Mouse (Mus musculus): ENCODE measurements around the gene Prl3b1. TPM values are rescaled to one million over a fixed set of nuclear protein-coding genes. Genes with fewer than 3 reads are reported as not detected.

The Prl3b1 gene
- not detected in 2 replicates for polyA plus RNA-seq (2015; fragmentation: Nextera tagmentation; extraction: Ambion mirVana)

GRCm38 (mm10) chr13:27241547-27241946 lies at the start of gene Prl3b1:
Gene Prl3b1, plus strand, starts transcription at chr13:27241847.
- Histone ChIP-seq H3K4me2 (ENCODE audit: low read depth, low read length) (no peak within 1 kb of the TSS), H3K4me1 (ENCODE audit: control insufficient read depth, insufficient read depth, low read length) (no peaks in the 10 kb centered on the region), H3K9ac (ENCODE audit: low read depth, low read length) (no peak within 1 kb of the TSS), H3K4me3 (ENCODE audit: low read length) (no peak within 1 kb of the TSS), H3K27ac (ENCODE audit: low read length) (no peak within 1 kb of the TSS), H3K27me3 (replicated peaks; ENCODE audit: control insufficient read depth, insufficient read depth, low read length) (no peaks in the 10 kb centered on the region), H3K36me3 (ENCODE audit: control insufficient read depth, insufficient read depth, low read length) (no peaks in the 10 kb centered on the region), H3K9me3 (ENCODE audit: control insufficient read depth, low read length) (no peaks in the 10 kb centered on the region)
- 83% methylated on average over 1 of the region's 1 CpGs for WGBS
- no peak for ATAC-seq

DNA sequence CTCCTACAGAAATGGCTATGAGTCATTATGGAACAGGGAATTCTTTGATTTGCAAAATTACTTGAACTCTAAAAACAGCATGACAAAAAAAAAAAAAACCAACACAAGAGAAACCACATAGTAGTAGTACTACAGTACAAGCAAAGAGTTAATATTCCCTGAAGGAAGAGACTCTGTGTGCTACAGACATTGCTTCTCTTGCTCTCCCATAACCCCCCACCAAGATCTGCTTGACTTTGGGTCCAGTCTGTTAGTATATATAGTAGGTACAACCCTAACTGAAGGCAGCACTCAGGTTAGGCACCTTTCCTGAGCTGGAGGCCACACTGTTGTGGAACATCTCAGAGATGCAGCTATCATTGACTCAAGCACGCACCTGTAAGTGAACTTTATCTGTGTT lies 45.3 kb upstream of the Prl3b1 start, which contains the start of gene Prl3c1:
TSS of gene Prl3c1 (plus strand) at position 301 of the 400 bp plus-strand sequence.
- no peaks in the 10 kb centered on the region for H3K27me3 ChIP-seq (replicated peaks; ENCODE audit: control insufficient read depth, insufficient read depth, low read length)
- no peaks in the 10 kb centered on the region for H3K36me3 ChIP-seq (ENCODE audit: control insufficient read depth, insufficient read depth, low read length)
- no peaks in the 10 kb centered on the region for H3K9me3 ChIP-seq (ENCODE audit: control insufficient read depth, low read length)
- no peak for ATAC-seq
- no peak within 1 kb of the TSS for H3K27ac ChIP-seq (ENCODE audit: low read length)
- H3K9ac ChIP-seq (ENCODE audit: low read depth, low read length): no peak within 1 kb of the TSS
- WGBS: 77% methylated on average over 1 of the region's 1 CpGs
- H3K4me1 ChIP-seq (ENCODE audit: control insufficient read depth, insufficient read depth, low read length): no peaks in the 10 kb centered on the region
- H3K4me3 ChIP-seq (ENCODE audit: low read length): no peak within 1 kb of the TSS
- H3K4me2 ChIP-seq (ENCODE audit: low read depth, low read length): no peak within 1 kb of the TSS

- H3K4me2 ChIP-seq (ENCODE audit: low read depth, low read length): no peak within 1 kb of the TSS
- no peaks in the 10 kb centered on the region for H3K4me1 ChIP-seq (ENCODE audit: control insufficient read depth, insufficient read depth, low read length)
- no peaks in the 10 kb centered on the region for H3K27me3 ChIP-seq (replicated peaks; ENCODE audit: control insufficient read depth, insufficient read depth, low read length)
- H3K9me3 ChIP-seq (ENCODE audit: control insufficient read depth, low read length): no peaks in the 10 kb centered on the region
- no peak within 1 kb of the TSS for H3K9ac ChIP-seq (ENCODE audit: low read depth, low read length)
- no peak within 1 kb of the TSS for H3K4me3 ChIP-seq (ENCODE audit: low read length)
- ATAC-seq: no peak
- WGBS: 86% methylated on average over 4 of the region's 4 CpGs
- no peaks in the 10 kb centered on the region for H3K36me3 ChIP-seq (ENCODE audit: control insufficient read depth, insufficient read depth, low read length)
- H3K27ac ChIP-seq (ENCODE audit: low read length): no peak within 1 kb of the TSS
Measured at GRCm38 (mm10) chr13:27259136-27259535, 17.5 kb downstream of the Prl3b1 start, which contains the start of gene Prl3a1. Gene Prl3a1, plus strand, starts transcription at chr13:27259436.

Other genes starting within 250 kb of the Prl3b1 start
- not detected in 2 replicates for gene Prl, start 184.3 kb upstream of the Prl3b1 start, polyA plus RNA-seq (2015; fragmentation: Nextera tagmentation; extraction: Ambion mirVana)
- gene Prl3d1, start 147.7 kb upstream of the Prl3b1 start, polyA plus RNA-seq (2015; fragmentation: Nextera tagmentation; extraction: Ambion mirVana): not detected in 2 replicates
- gene Prl3d2, start 120.1 kb upstream of the Prl3b1 start, polyA plus RNA-seq (2015; fragmentation: Nextera tagmentation; extraction: Ambion mirVana): not detected in 2 replicates
- gene Prl3d3, start 85.1 kb upstream of the Prl3b1 start, polyA plus RNA-seq (2015; fragmentation: Nextera tagmentation; extraction: Ambion mirVana): not detected in 2 replicates
- gene Prl3c1, start 45.2 kb upstream of the Prl3b1 start, polyA plus RNA-seq (2015; fragmentation: Nextera tagmentation; extraction: Ambion mirVana): not detected in 2 replicates
- not detected in 2 replicates for gene Prl3a1, start 17.6 kb downstream of the Prl3b1 start, polyA plus RNA-seq (2015; fragmentation: Nextera tagmentation; extraction: Ambion mirVana)
- 0.21 and 1.1 TPM in 2 replicates for gene Prl6a1, start 70.8 kb downstream of the Prl3b1 start, polyA plus RNA-seq (2015; fragmentation: Nextera tagmentation; extraction: Ambion mirVana)
- not detected in 2 replicates for gene Prl8a2, start 103.8 kb downstream of the Prl3b1 start, polyA plus RNA-seq (2015; fragmentation: Nextera tagmentation; extraction: Ambion mirVana)
- gene Prl2b1, start 149.0 kb downstream of the Prl3b1 start, polyA plus RNA-seq (2015; fragmentation: Nextera tagmentation; extraction: Ambion mirVana): not detected in 2 replicates
- gene Prl8a6, start 196.8 kb downstream of the Prl3b1 start, polyA plus RNA-seq (2015; fragmentation: Nextera tagmentation; extraction: Ambion mirVana): not detected in 2 replicates

All from intestine, embryonic 16.5 days (tissue).